Mouse (Mus musculus): ENCODE measurements around the gene Defb29. TPM values are rescaled to one million over a fixed set of nuclear protein-coding genes. Genes with fewer than 3 reads are reported as not detected.

Gene Defb29
- polyA plus RNA-seq (2012), result not detected in 2 replicates

DNA sequence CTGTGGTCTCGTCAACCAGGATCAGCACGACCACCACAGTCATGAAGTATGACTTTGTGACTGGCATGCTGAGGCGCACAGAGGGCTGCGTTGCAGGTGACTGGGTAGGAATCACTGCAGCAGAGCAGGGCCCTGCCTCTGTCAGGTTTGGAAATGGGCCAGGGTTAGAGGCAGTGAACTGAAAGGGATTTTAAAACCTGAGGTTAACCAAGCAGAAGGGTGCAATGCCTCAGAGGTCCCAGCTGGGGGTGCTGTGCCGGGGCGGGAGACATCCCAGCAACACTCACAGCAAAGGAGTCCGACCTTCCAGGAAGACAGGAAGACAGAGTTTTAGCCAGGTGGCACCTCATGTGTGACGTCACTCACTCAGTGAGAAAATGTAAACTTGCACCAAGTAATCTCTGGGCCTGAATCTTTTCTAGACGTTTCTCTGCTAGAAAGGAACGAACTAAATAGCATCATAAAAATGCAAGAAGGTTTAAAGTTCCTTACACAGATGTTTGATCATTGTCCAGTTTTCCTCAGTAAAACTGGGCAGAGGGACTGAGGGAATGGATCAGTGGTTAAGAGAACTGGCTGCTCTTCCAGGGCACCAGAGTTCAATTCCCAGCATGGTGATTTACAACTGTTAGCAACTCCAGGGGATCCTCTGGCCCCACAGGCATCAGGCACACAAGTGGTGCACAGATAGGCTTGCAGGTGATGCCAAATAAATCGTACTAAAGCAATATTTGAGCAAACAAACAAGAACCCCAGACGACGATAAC, at the start of gene Defb29:
Gene Defb29, minus strand, starts transcription at position 155 of the 767 bp plus-strand sequence.
- no peak for TF ChIP-seq GATA1 (IDR thresholded peaks at IDR 0.05; ENCODE audit: low read length)

DNA sequence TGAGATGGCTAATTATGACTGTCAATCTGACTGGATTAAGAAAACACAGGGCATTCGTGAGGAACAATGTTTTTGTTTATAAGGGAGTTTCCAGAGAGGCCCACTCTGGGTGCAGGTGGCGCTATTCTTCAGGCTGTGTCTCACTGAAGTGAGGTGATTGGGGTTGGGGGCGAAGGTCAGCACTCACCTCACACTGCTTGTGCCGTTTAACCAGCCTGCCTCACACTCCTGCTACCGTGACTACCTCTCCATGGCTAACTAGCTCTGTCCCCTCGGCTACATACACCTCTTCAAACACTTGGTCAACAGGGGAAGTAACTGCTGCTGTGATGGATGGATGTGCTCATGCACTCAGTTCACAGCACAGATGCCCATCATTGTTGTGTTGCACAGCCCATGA, 49.1 kb upstream of the Defb29 start:
- no peak for TF ChIP-seq GATA1 (IDR thresholded peaks at IDR 0.05; ENCODE audit: low read length)

DNA sequence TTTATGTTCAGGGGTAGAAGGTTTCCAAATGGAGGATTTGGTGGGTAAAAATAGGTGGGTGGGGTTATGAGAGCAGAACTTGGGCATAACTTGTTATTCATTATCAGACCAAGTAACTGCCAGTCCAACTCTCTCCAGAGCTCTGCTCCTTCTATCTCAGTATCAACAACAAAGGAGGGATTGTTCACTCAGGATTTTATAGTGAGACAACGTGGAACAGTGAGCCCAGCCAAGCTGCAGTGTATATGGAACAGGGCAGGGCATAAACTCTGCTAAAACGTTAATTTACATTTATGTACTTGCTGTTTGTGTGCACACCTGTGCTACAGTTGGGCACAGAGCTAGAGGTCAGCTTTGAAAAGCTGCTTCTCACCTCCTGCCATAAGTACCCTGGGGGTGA, 48.6 kb upstream of the Defb29 start:
- TF ChIP-seq GATA1 (IDR thresholded peaks at IDR 0.05; ENCODE audit: low read length), result no peak

DNA sequence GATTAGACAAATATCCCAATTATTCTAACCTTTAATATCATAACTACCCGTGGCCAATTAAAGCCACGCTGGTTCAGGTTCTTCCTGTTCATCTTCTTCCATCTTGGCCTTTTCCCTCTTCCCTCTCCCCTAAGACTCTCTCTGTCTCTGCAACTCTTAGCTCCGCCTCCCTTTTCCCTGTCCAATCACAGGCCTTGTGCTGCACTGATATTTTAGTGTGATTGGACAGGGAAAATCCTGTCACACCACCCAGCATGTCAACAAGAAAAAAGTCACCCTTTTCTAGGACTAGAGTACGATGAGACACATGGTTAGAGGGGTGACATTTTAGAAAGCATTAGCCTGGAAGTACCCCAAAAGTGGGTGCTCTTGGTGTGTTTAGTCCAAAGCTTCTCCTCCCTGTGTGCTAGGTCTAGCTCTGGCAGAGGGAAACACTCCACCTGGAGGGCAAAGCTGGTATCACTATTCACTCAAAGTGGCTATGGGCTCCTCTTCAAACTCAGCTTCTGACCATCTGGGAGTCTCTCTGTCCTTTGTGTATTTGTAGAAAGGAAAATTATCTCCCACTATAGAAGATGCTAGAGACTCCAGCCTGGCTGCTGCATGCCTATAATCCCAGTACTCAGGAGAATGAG, 47.1 kb upstream of the Defb29 start:
- TF ChIP-seq GATA1 (IDR thresholded peaks at IDR 0.05; ENCODE audit: low read length), result no peak

DNA sequence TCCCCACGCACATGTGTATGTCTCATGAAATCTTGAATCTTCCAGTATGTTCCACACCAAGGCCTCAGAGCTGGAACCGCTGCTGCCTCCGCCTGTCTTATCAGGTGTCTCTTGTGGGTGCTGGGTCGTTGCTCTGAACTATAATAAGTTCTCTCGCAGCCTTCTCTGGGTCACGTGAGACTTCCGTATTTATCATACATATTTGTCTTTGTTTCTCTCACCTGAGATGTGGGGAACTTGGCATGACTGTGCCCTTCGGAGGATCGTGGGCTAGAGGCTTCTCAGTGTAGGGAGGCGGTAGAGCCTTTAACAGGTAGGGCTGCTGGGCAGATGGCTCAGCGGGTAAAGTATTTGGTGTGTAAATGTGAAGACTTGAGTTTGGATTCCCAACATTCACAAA, 40.7 kb upstream of the Defb29 start:
- no peak for TF ChIP-seq GATA1 (IDR thresholded peaks at IDR 0.05; ENCODE audit: low read length)

DNA sequence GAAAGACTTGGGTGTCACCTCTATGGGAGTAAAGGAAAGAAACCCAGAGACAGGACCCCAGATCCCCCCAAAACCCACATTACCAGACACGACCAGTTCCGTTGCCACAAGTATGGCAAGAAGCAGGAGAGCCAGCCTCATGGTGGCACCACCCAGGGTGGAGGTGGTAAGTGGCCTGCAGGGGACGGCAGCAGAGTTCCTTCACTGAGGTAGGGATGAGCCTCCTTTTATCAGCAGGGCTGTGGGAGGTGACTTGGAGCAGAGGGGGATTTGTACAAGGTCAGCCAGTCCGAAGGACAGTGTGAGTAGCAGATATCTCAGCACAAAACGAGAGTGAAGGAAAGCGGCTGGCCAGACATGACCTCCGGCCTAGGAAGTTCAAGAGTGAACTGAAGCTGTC, 40.2 kb upstream of the Defb29 start, which contains the start of gene Defb19:
Gene Defb19, minus strand, starts transcription at position 206 of the 400 bp plus-strand sequence.
- TF ChIP-seq GATA1 (IDR thresholded peaks at IDR 0.05; ENCODE audit: low read length), result no peak

DNA sequence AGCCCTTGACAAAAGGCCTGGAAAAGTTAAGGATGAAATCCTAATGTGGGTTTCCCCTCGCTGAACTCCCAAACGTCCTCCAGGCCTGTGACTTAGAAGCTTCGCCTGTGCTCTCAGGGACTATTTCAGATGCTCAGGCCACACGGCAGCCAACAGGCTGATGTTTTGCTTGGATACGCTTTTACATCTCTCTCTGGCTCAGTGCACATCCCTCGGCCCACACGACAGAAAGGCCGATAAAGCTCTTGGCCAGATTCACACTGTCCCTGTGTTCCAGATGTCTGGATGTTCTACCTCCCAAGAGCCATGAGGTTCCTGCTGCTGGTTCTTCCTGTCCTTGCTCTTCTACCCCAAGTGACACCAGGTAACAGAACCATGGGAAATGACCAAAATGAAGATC, 33.6 kb upstream of the Defb29 start:
- TF ChIP-seq GATA1 (IDR thresholded peaks at IDR 0.05; ENCODE audit: low read length), result no peak

DNA sequence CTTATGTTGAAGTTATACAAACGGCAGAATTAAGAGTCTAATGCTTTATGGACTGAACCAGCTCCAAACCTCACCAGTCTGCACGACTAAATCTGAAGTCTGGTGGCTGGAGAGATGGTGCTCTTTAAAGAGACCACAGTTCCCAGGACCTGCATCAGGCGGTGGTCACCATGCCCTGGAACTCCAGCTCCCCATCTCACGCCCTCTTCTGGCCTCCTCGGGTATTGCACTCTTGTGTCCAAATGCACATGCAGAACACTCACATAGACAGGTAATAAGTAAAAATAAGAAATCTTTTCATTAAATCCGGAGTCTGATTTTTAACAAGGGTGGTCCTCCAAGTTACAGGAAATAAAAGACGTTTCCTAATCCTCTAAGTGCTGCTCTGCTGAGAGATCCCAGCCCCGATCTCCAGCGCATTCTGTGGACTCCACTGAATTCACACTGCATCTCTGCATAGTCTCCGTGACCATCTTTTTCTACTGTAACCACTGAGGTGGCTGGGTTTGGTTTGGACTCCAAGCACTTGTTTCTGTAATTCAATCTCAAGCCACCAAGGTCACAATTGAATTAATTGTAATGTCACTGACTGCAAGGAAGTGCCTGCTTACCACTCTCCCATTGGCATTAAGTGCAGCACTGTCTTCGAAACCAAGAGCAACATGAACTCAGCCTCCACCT, 32.4 kb upstream of the Defb29 start, which contains the start of gene Defb21:
Gene Defb21, plus strand, starts transcription at position 631 of the 681 bp plus-strand sequence.
- no peak for TF ChIP-seq GATA1 (IDR thresholded peaks at IDR 0.05; ENCODE audit: low read length)

DNA sequence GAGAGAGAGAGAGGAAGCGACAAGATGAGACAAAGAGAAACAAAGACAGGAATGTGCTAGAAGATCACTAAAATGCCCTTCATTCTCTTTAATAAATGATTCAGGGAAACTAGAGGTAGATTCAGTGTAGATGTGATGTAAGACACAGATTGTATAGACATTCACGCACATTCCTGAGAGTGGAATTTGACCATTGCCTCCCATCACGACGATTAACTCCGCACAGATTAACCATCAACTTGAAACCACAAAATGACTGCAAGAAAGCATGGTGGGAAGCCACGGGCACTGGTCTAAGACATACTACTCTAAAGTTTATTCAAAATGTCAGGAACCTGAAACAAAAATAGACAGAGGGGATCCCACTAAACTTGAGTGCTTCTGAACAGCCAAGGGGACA, 30.4 kb upstream of the Defb29 start:
- no peak for TF ChIP-seq GATA1 (IDR thresholded peaks at IDR 0.05; ENCODE audit: low read length)

DNA sequence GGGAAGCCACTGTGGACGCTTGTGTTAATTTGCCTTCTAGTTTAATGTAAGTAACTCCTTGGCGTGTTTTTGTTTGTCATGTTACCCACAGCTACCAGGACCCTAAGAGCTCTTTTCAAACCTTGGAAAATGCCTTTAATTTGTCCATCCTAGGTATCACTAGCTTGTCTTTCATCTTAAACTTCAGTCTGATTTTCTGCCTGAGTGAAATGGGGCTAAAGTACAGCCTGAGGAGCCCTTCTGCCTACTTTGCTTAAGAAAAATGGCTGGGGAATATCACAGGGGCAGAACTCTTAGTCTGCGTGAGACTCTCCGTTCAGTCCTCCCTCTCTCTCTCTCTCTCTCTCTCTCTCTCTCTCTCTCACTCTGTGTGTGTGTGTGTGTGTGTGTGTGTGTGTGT, 30.0 kb upstream of the Defb29 start:
- TF ChIP-seq GATA1 (IDR thresholded peaks at IDR 0.05; ENCODE audit: low read length), result no peak

DNA sequence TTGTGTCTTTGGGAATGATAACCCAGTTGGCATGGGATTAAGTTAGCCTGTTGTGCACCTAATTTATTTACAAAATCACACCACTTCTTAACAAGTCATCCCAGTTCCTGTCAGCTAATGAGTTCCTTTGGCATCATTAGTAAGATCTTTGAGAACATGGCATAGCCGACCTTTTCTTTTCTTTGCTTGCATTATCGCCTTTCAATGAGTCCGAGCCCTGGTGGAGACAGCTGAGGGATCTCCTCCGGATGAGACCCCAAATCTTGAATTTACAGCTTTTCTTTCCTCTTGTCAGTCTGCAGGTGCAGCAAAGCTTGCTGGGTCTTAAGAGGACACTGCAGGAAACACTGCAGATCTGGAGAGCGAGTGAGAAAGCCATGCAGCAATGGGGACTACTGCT, 29.1 kb upstream of the Defb29 start, which contains the start of gene Gm17416:
Gene Gm17416, plus strand, starts transcription at position 301 of the 400 bp plus-strand sequence.
- TF ChIP-seq GATA1 (IDR thresholded peaks at IDR 0.05; ENCODE audit: low read length), result no peak

DNA sequence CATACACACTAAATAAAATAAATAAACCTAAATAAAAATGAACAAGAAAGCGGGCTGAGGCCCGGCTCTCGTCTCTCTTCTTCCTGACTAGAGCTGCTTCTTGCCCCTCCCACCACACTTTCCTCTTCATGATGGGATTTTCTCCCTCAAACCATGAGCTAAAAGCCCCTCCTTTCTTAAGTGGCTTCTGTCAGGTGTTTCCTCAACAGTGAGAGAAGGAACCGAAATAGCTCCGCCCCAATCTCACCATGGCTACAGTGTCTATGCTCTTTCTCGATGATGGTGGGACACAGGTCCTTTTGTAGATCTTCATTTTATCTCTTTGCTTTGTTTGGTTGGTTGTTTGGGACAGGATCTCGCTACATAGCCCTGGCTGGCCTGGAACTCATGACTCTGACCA, 16.8 kb upstream of the Defb29 start:
- TF ChIP-seq GATA1 (IDR thresholded peaks at IDR 0.05; ENCODE audit: low read length), result no peak

DNA sequence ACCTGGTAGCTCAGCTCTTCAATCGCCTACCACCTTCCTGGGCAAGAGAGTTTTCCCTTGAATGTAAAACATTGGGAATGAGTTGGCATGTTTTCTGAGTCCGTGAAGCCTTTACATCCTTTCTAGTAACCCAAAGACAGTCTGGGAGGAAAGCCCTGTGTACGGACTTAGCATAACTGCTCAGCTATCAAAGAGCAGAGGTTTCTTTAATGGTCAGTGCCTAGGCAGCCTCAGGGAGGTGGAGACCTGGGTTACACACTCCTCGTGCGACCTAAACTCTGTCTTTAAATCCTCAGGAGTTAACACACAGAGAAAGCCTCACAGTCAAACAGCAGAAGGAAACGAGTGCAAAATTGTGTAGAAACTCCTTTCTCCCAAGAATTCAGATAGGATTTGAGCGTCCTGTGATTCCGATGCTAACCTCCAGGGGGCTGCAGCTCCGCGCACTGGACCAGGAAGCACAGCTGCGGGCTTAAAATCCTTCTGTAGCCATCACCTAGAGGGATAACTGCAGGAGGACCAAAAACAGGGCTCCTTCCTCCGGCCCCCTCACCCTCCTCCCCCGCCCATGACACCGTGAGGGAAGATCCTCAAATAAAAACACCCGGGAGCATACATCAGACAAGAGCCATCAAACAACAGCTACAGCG, 14.0 kb upstream of the Defb29 start:
- TF ChIP-seq GATA1 (IDR thresholded peaks at IDR 0.05; ENCODE audit: low read length), result no peak

DNA sequence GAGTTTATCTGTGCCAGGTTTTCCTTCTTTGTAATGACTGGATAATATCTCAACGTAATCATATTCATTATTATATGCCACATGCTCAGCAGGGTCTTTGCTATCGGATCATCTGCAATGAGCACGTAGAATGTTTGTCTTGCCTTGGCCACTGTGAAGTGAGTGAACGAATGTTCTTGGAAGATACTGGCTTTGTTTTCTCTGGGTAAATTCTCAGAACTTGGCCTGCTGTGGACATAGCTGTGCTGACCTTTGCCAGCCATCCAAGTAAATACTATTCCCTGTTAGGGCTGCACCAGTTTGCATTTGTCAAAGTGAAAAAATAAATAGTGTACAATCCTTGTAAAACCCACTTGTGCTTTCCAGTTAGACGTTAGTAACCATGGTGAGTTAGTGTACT, 8.2 kb upstream of the Defb29 start:
- no peak for TF ChIP-seq GATA1 (IDR thresholded peaks at IDR 0.05; ENCODE audit: low read length)

DNA sequence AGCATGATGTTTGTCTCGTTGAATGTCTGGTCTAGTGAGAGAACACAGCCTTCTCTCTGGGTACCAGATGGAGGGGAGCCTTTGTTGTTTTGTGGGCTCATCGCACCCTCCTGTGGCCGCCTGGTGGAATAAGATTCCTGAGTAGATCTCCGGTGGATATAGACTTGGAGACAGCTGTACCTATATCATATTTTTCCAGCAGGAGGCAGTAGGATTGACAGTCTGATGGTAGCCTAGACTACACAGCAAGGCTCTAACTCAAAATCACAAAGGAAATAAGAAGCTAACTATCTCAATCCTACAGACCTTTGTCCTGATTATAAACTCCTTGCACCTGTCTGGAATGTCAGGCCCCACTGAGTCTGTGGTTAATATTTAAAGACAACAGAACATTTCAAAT, 4.8 kb upstream of the Defb29 start:
- no peak for TF ChIP-seq GATA1 (IDR thresholded peaks at IDR 0.05; ENCODE audit: low read length)

DNA sequence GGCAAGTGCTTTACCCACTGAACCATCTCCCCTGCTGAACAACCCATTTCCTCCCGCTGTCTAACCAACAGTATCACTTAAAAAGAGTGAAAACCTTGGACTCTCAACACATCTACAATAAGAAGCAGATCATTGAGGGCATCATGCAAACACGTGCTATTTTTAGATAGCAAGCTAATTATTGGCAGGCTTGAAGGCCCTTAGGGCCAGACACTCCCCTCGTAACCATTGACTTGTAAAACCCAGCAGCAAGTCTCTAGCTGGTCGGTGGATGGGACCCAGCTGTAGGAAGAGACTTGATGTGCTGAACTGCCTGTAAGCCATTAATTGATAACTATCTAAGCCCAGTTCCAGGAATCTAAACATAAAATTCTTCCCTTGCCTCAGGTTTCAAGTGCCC, 3.6 kb upstream of the Defb29 start:
- TF ChIP-seq GATA1 (IDR thresholded peaks at IDR 0.05; ENCODE audit: low read length), result no peak

Data from G1E-ER4 (cell line).